Mouse (Mus musculus) bone marrow macrophage, adult 2 months (primary cell): Measurements from ENCODE around the gene Myo1f.

Source experiments
- CTCF ChIP-seq: IDR thresholded peaks from 2 replicates; pipeline ENCODE4 v1.5.1; 2012; ENCODE audit warnings: low read depth, mild to moderate bottlenecking, low read length, moderate library complexity
- POLR2A ChIP-seq: IDR thresholded peaks from 2 replicates; pipeline ENCODE4 v1.6.1; 2012; ENCODE audit warnings: mild to moderate bottlenecking, low read depth, low read length, borderline replicate concordance

GRCm38 (mm10) chr17:33555223-33555855 is at the start of gene Myo1f:
- TF ChIP-seq CTCF, result no peak
- peak; percentile 29; the same call in 1 of the 2 replicates for TF ChIP-seq POLR2A
